Mouse (Mus musculus) adrenal gland (tissue): ENCODE measurements around the gene Smox.
"Not testable (repeated sequence)": the region's sequence is repeated elsewhere in the genome, so short reads cannot be mapped to it uniquely, and the experiment has no call there.

Experiments used
- intact Hi-C: fragments of 180-260 bp; cut with DNase I; formaldehyde crosslinking; loops from one replicate; pipeline ENCODE4 v1.15.1; 2025
- long read RNA-seq, 2 experiments: library from polyadenylated mRNA; unstranded; transcript quantifications; one replicate each; pipeline ENCODE4 v2.0.0; 2020; ENCODE audit warnings: borderline replicate concordance in 1 of 2; ENCODE audit not compliant: insufficient replicate concordance in 1 of 2

Smox gene
- long read RNA-seq, experiment 1, partial matches to known transcripts = 0 of 9 reads
- long read RNA-seq, experiment 1, other reads (novel, unspliced or antisense) = 3 of 9 reads
- long read RNA-seq, experiment 2, transcript Smox-201 (7 exons, 2,270 nt) = major isoform, 9 of 16 reads
- long read RNA-seq, experiment 2, partial matches to known transcripts = 0 of 16 reads
- long read RNA-seq, experiment 2, other reads (novel, unspliced or antisense) = 1 of 16 reads

DNA sequence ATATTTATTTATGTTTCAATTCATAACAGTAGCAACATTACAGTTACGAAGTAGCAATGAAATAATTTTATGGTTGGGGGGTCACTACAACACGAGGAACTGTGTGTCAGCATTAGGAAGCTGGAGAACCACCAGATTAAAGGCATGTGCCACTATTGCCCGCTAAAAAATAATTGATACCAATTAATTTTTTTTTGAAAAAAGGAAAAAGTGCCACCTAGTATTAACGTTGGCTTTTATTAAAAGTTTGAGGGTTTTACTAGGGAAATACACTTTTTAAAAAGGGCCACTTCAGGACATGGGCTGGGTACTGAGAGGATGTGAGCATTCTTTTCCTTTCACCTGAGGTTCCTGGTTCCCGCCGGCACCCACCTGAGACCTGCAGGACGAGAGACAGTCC, at the start of gene Smox:
Smox (plus strand) TSS at position 301 of the 400 bp plus-strand sequence.
- intact Hi-C loops = no loop called here

DNA sequence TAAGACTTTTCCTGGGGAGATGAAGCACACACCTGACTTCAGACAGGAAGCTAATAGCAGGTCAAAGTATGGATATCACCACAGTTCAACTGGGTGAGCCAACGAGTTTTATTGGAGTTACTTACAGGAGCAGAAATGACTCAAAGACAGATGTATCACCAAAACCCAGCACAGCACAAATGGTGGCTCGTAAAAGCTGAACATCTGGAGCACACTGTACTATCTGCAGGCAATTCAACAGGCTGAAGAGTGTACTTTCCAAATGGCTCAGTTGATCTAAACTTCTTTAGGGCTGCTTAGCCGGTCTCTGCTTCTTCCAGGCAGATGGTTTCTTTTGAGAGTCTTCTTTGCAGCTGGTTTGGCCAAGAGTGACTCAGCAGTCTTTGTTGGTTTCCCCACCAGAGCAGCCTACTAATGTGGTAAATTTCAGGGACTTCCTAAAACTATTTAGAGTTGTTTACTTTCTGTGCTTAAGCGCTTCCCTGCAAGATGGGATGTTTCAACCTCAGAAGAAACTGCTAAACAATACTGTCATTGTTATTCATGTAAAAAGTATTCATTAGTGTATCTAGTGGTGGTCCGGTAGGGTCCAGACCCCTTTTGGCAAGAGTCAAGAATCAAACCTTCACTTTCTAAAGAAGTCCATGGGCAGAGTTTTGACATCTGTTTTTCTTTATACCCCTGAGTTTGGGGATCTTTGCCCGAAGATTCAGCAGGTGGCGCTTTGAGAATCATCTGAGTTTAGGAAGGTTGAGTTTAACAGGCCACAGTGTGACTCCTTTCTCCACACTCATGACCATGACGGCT, 48.0 kb upstream of the Smox start:
- intact Hi-C loops = loop anchor here (5.0 kb wide), 1 partner anchor 64 kb away; no protein-coding TSS in a partner anchor

DNA sequence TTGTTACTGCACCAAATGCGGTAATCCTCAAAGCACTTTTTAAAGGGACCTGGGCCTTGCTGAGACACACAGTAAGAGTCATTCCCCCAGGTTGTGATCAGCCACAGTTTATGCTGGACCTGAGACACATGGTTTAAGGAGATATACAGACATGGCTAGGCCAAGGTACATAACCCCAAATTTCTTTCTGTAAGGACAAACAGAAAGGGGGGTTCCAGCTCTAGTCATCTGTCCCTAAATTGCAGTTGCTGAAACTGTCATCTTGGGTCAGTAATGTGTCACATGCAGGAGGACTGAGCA, 47.5 kb upstream of the Smox start:
- intact Hi-C loops = loop anchor here (5.0 kb wide), 1 partner anchor 63 kb away; no protein-coding TSS in a partner anchor

DNA sequence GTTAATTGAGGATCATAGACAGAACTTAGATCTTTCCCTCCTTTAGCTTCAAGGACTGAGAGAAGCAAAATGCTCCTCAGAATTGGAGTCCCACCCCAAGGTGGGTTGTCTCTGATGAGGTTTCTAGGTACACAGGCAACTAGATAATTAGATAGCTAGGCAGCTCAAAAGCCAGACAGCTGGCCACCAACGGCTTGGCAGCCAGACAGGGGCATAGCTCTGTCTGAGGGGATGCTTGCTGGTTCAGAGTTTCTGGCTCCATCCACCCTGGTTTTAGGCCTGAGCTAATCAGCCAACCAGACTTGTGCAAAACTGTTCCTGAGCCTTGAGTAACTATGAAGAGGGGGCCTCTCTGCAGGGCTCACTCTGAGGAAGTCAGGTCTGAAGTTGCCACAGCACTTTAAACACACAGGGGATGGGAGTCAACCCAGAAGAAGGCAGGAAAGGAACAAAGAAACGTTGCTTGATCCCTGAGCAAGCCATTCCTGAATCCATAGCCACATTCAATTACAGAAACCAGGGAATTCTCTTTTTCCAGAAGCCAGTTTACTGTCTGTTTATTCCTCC, 44.8 kb upstream of the Smox start:
- intact Hi-C loops = no loop called here

DNA sequence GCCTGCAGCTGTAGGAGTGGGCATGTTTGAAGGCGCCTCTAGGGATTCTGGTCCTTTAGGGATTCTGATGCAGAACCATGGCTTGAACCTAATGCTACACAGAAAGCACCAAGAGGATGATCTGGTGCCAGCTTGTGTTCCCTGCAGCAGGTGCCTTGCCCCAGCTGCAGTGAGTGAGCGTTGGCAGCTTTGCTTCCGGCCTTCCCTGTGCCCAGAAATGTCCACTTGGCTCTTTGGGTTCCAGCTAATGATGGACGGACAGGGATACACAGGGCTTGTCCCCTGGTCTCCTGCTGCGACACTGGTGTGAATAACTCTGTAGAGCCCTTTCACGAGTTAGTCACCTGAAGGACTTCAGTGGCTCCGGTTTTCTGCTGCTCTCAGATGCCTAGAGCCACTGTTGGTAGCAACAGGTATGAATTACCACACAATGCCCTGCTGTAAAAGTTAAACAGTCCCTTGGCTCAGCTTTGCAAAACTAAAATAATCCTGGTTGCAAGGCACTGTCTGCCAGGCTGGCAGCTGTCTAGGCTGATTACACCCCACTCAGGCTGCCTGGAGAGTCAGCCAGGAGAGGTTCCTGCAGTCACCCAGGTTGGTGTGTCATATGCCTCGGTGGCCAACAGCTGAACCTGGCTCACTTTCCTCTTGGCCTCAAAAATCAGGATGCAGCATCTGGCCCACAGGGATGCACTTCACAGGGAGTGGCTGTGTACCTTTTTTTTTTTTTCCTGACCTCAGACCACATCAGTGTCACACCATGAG, 43.5 kb upstream of the Smox start:
- intact Hi-C loops = no loop called here

DNA sequence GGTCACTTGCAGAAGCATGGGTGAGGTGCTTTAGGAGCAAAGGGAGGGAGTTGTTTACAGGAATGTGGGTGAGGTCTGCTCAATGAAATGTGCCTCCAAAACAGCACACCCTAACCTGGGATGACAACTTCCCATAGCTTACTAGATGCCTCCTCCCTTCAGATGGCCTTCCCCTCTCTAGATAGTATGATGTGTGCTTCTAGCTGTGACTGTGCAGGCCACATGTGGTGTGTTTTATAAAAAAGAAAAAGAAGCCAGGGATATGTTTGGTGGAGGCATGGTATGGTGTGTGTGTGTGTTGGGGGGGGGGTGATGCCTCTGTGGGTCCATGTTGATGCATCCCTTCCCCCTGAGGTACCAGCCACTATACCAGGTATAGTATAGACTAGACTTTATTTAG, 42.9 kb upstream of the Smox start:
- intact Hi-C loops = no loop called here

DNA sequence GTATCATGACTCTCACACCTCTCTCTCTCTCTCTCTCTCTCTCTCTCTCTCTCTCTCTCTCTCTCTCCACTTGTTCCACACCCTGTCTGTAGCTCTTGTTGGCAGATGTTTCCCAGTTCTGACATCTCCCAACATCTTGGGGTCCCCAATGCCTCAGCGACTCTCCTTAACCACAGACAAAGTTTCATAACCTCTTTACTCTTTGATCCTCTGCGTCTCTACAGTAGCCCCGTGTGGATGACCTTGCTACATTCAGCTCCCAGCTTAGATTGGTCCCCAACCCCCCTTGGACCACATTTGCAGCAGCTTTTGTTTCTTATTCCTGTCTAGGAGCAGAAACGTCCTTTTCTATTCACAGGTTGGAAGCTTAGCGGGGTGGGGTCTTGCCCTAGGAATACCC, 41.6 kb upstream of the Smox start:
- intact Hi-C loops = no loop called here

DNA sequence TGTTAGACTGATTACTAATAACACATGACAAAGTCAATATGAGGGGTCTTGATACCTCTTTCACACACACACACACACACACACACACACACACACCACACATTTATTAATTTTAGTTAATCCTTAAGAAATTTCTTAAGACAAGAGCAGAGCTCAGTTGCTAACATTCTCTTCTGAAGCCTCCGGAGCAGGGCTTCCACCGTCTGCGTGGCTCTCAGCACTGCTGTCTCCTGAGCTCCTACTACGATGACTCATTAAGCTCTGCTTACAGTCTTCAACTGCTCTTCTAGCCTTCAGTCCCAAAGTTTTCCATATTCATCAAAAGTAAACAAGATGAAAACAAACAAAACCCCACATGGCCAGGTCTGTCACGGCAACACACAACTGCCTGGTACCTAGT, 40.8 kb upstream of the Smox start:
- intact Hi-C loops = no loop called here

DNA sequence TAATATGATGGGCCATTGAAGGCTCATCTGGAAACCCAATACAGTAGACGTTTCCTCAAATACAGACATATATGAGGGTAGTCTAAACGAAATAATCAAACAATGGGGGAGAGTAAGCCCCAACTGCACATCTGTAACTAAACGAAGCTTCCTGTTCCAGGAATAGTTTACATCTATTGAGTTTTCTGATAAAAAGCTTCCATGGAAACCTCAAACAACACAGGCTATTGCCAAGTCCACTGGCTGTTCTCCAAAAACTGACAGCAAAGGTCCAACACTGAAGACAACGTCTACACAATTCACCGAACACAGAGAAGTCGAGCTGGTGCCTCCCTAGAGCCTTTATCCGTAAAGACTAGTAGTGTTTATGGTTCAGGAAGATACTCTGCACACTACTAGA, 33.6 kb upstream of the Smox start:
- intact Hi-C loops = no loop called here

DNA sequence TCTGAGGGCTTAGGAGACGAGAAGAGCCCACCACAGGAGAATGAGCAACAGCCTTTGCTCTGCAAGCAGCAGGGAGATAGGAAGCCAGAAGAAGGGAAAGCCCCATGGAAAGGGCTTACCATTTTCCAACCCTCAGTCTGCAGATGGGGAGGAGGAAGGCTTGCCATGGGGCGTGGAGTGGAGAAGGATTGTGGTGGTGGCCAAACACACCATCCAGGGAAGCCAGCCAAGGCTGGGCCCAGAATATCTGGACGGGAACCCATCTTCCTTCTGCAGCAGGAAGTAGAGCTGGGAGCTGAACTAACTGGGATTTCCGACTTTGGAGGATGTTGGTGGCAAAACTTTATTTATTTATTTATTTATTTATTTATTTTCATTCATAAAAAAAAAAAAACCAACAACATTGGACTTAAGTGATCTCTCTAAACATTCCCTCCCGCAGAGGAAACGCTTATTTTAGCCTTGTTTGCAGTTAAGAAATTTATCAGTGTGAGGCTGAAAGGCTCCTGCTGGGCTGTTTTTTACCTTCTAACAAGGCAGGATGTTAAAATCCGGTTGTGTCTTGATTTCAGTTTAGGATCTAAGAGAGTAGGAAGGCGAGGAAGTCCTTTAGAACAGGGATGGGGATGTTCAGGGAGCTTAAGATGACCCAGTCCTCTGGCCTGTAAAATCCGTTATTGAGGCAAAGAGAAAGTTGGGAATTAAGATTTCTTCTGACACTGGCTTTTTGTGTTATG, 30.2 kb upstream of the Smox start:
- intact Hi-C loops = no loop called here

DNA sequence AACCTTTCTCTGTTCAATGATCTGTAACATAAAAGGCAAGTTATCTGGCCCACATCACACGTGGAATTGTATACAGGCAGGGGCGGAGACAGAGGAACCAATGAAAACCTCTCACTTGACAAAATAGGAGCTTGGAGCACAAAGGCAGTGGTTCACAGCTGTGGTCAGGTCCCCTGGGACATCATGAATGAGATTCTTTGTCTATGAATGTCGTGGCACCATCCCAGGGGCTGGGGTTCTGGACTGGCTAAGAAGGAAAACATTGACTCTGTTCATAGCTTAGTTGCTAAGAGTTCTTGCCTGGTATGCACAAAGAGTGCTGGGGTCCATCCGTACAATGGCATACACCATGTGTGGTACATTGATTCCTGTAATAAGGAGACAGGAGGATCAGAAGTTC, 28.3 kb upstream of the Smox start:
- intact Hi-C loops = no loop called here

DNA sequence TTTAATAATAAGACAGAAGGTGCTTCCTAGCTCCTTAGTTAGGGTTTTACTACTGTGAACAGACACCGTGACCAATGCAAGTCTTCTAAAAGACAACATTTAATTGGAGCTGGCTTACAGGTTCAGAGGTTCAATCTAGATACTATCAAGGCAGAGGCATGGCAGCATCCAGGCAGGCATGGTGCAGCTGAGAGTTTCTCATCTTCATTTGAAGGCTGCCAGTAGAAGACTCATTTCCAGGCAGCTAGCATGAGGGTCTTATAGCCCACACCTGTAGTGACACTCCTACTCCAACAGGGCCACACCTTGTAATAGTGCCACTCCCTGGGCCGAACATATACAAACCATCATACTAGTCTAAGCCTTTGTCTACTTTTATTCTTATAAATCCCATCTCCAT, 27.1 kb upstream of the Smox start:
- intact Hi-C loops = no loop called here

DNA sequence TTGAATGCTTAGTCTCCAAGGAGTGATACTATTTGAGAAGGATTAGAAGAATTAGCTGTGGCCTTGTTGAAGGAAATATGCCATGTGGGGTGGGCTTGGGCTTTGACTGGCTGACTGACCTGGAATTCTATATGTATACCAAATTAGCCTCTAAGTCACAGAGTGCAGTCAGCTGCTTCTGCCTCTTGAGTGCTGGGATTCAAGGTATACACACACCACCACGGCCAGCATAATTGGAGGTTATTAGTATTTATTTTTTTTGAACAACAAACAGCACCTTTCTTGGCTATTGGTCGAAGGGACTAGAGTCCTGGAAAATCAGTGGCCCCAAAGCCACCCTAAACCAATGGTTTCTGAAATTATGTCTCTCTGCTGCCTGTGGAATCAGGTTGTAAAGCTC, 24.6 kb upstream of the Smox start:
- intact Hi-C loops = no loop called here

DNA sequence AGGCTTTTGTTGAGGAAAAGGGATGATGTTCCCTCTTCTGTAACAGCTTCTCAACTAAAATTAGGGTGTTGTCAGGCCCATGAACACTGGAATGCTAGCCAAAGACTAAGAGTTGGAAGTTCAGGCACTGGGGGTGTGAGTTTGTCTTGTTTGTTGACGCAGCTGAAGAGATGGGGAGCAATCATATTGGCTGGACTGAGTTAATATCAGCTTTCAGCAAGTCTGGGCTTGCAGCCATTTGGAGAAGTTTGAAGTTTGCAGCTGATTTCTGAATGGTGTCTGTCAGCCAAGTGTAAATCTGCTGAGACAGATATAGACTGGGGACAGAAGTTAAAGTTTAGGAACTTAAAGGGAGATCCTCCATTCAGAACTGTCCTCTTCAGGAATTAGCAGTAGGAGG, 21.4 kb upstream of the Smox start:
- intact Hi-C loops = no loop called here

DNA sequence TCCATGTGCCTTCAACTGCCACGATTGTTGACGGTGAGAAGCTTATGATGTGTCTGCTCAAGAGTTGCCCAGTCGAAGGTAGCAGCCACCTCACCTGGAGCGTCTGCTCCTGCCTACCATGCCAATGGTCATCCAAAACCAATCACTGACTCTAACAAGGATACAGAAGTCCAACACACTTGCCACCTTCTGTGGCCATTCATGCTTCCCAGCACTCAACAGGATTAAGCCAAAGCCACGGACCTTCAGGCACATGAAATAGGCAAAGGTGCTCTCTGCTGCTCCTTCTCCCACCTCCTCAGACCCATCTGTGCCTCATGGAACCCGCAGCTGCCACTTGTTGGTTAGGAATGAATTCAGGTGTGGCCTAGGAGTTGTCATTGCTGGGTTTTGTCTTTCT, 17.5 kb upstream of the Smox start:
- intact Hi-C loops = no loop called here

DNA sequence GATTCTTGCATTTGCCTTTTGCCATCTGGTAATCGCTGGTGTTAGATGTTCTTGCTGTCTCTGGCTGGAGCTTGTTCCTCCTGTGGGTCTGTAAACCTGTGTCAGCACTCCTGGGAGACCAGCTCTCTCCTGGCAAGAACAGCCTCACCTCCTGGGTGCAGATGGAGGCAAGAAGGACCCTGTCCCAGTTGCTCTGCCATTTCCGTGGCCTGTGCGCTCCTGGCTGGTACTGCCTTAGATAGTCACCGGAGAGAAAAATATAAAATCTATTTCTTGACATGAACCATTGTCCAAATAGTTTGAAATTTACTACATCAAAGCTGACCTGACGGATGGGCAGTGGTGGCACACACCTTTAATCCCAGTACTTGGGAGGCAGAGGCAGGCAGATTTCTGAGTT, 14.2 kb upstream of the Smox start:
- intact Hi-C loops = not testable (repeated sequence)

DNA sequence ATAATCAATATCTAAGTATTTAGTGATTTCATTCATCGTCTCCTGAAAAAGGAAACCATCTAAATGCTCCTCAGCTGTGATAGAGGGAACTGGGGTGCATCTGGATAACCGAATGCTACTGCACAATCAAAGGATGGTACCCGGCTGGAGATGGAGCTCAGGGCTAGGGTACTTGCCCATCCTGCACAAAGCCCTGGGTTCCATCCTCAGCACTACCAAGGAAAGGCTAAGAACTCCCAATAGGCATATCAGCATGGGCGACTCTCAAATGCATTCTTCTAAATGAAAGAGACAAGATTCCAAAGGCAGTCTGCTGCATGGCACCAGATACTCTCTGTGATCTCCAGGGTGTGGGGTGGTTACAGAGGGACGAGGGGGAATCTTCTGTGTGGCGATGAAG, 13.4 kb upstream of the Smox start:
- intact Hi-C loops = no loop called here

DNA sequence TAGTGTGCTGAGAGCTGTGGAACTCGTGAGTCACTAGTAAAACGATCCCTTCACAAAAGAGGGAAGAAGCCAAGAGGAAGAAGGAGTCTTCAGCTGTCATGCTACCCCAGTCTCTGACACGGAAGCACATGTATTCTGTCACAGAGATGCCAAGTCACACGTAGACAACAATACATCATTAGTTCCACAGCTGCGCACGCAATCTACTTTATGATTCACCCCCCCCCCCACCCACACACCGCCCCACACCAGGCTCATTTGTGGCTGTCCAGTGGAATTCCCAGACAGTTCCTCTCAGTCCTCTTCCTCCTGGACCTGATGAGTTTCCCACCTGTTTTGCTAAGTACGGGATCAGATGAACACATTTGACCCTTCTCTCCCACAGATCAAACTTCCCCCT, 12.9 kb upstream of the Smox start:
- intact Hi-C loops = no loop called here

DNA sequence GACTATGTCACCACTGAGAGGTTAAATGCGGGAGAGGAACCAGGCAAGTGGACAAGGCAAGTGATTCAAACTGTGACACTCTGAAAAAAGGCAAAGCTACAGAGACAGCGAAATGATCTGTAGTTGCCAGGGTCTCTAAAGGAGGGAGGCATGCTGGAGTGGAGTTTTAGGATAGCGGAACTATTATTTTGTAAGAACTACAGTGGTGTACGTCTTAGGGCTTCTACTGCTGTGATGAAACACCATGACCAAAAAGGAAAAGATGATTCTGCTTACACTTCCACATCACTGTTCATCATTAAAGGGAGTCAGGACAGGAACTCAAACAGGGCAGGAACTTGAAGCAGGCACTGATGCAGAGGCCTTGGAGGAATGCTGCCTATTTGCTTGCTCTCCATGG, 12.4 kb upstream of the Smox start:
- intact Hi-C loops = no loop called here

DNA sequence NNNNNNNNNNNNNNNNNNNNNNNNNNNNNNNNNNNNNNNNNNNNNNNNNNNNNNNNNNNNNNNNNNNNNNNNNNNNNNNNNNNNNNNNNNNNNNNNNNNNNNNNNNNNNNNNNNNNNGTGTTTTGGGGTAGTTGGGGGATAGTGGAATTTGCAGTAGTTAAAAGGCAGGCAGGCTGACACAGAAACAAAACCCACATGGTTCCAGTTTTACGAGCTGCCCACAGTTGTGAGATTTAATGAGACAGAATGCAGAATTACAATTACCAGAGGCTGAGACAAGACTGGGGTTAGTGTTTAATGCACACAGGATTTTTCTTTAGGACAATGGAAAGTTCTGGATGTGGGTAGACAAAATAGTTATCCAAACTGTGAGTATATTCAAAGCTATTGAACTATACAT, 9.6 kb upstream of the Smox start:
- intact Hi-C loops = no loop called here

DNA sequence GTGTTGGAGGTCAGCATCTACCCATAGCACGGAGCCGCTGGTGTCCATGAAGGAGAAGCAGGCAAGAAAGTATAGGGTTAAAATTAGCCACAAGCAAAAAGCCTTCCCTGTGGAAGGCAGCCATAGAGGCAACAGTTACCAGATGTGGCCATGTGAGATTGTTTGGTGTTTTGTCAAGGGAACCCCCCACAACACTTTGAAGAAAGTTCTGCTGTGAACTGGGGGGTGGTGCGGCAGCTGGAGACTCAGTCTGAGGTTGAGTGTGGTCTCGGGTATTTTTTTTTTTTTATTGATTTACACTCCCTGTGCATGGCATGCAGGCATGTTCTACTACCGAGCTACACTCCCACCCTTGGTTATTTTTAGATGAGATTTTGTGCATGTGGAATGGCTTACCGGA, 8.8 kb upstream of the Smox start:
- intact Hi-C loops = no loop called here

DNA sequence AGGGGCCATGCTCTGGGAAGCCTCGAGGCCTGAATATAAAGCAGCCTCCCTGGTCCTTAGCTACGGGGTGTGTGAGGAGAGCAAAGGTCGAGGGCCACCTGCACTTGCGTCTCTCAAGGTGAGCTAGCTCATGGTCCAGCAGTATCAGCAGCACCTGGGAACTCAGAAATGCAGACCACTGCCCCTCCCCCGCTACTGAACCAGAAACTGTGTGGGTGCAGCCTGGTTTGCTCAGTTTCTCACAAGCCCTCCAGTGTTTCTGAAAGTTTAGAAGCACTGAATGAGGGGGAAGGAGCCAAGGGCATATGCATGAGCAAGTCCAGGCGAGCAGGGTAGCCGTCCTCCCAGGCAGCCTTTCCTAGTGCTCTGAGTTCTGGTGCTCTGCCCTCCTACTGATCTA, 7.7 kb upstream of the Smox start:
- intact Hi-C loops = no loop called here
